Mouse (Mus musculus) heart, postnatal 14 days (tissue): ENCODE measurements around the gene Wdfy3. TPM values are rescaled to one million over a fixed set of nuclear protein-coding genes. Genes with fewer than 3 reads are reported as not detected.
"Not testable (repeated sequence)": the region's sequence is repeated elsewhere in the genome, so short reads cannot be mapped to it uniquely, and the experiment has no call there.

Experiments used
- DNase-seq, 2 experiments: peaks; one replicate each; pipeline ENCODE4 v3.0.0; 2021 to 2022
- intact Hi-C: fragments of 180-260 bp; cut with DNase I; formaldehyde crosslinking; loops from one replicate; pipeline ENCODE4 v1.15.1; 2025
- total RNA-seq, 2 experiments: library from RNA; stranded (reverse); gene quantifications; 2 replicates each; pipeline ENCODE4 v1.2.3; 2021

The Wdfy3 gene
- total RNA-seq, 2 experiments from 2014 or later, result 39.4 TPM

GRCm38 (mm10) chr5:101957419-101957818 is 112.3 kb downstream of the Wdfy3 start:
- DNase-seq, result no peak
- intact Hi-C loops, result no loop called here

- intact Hi-C loops, result no loop called here
Measured at GRCm38 (mm10) chr5:101954393-101955340, 115.1 kb downstream of the Wdfy3 start.

GRCm38 (mm10) chr5:101951918-101952317 is 117.8 kb downstream of the Wdfy3 start:
- no peak for DNase-seq
- intact Hi-C loops, result no loop called here

More at GRCm38 (mm10) chr5:101954393-101955340, 115.1 kb downstream of the Wdfy3 start:
- no peak for DNase-seq

GRCm38 (mm10) chr5:101949323-101949722 is 120.4 kb downstream of the Wdfy3 start:
- no peak for DNase-seq
- intact Hi-C loops, result no loop called here

- intact Hi-C loops, result no loop called here
- DNase-seq, result no peak
Measured at GRCm38 (mm10) chr5:101948641-101949040, 121.1 kb downstream of the Wdfy3 start.

- no peak for DNase-seq
- intact Hi-C loops, result no loop called here
Measured at GRCm38 (mm10) chr5:101945731-101946130, 124.0 kb downstream of the Wdfy3 start.

- DNase-seq, result no peak
- intact Hi-C loops, result loop anchor here (10.0 kb wide), 1 partner anchor 137 kb away; no protein-coding TSS in a partner anchor
Measured at GRCm38 (mm10) chr5:101937909-101938596, 131.7 kb downstream of the Wdfy3 start.

GRCm38 (mm10) chr5:101937362-101937761 is 132.4 kb downstream of the Wdfy3 start:
- peak; percentile 22 to 24 for DNase-seq
- intact Hi-C loops, result loop anchor here (10.0 kb wide), 1 partner anchor 137 kb away; no protein-coding TSS in a partner anchor

- intact Hi-C loops, result loop anchor here (10.0 kb wide), 1 partner anchor 139 kb away; no protein-coding TSS in a partner anchor
- peak; percentile 59 to 63 for DNase-seq
Measured at GRCm38 (mm10) chr5:101935893-101936292, 133.8 kb downstream of the Wdfy3 start.

- no peak for DNase-seq
- intact Hi-C loops, result loop anchor here (5.0 to 10.0 kb wide), 2 partner anchors 37 to 140 kb away; no protein-coding TSS in a partner anchor
Measured at GRCm38 (mm10) chr5:101934629-101935028, 135.1 kb downstream of the Wdfy3 start.

GRCm38 (mm10) chr5:101932971-101933810 is 136.5 kb downstream of the Wdfy3 start:
- intact Hi-C loops, result loop anchor here (5.0 to 10.0 kb wide), 2 partner anchors 36 to 142 kb away; no protein-coding TSS in a partner anchor
- peak; percentile 25 to 51 for DNase-seq

GRCm38 (mm10) chr5:101931997-101932396 is 137.7 kb downstream of the Wdfy3 start:
- DNase-seq, result no peak
- intact Hi-C loops, result loop anchor here (5.0 to 10.0 kb wide), 2 partner anchors 35 to 143 kb away; no protein-coding TSS in a partner anchor

- peak in 1 of 2 experiments; percentile 28 for DNase-seq
- intact Hi-C loops, result no loop called here
Measured at GRCm38 (mm10) chr5:101926311-101926710, 143.4 kb downstream of the Wdfy3 start.

- intact Hi-C loops, result no loop called here
- DNase-seq, result no peak
Measured at GRCm38 (mm10) chr5:101923710-101924109, 146.0 kb downstream of the Wdfy3 start.

- intact Hi-C loops, result no loop called here
- no peak for DNase-seq
Measured at GRCm38 (mm10) chr5:101919559-101919958, 150.2 kb downstream of the Wdfy3 start.

GRCm38 (mm10) chr5:101909468-101909867 is 160.3 kb downstream of the Wdfy3 start:
- intact Hi-C loops, result no loop called here
- DNase-seq, result no peak

- no peak for DNase-seq
Measured at GRCm38 (mm10) chr5:101905624-101906023, 164.1 kb downstream of the Wdfy3 start.

GRCm38 (mm10) chr5:101904841-101905240 is 164.9 kb downstream of the Wdfy3 start:
- intact Hi-C loops, DNase-seq: not testable (repeated sequence)

More at GRCm38 (mm10) chr5:101905624-101906023, 164.1 kb downstream of the Wdfy3 start:
- intact Hi-C loops, result no loop called here

- intact Hi-C loops, result no loop called here
Measured at GRCm38 (mm10) chr5:101902686-101903085, 167.0 kb downstream of the Wdfy3 start.

GRCm38 (mm10) chr5:101899981-101900380 is 169.7 kb downstream of the Wdfy3 start:
- no peak for DNase-seq
- intact Hi-C loops, result loop anchor here (5.0 kb wide), 1 partner anchor 32 kb away; no protein-coding TSS in a partner anchor

More at GRCm38 (mm10) chr5:101902686-101903085, 167.0 kb downstream of the Wdfy3 start:
- no peak for DNase-seq
